Mouse (Mus musculus): ENCODE data around the gene Efemp2. TPM values are rescaled to one million over a fixed set of nuclear protein-coding genes. Genes with fewer than 3 reads are reported as not detected.

Efemp2 gene
- polyA plus RNA-seq, 1 experiment from 2014 or later, result 75.3 TPM

GRCm38 (mm10) chr19:5516906-5517505 is 43.3 kb downstream of the Efemp2 start:
- ATAC-seq (ENCODE audit: low FRiP score), result no peak
- Histone ChIP-seq H3K27me3 (no peaks in the 10 kb centered on the region), H3K4me3 (no peak overlapping the region), H3K36me3 (no peaks in the 10 kb centered on the region), H3K9me3 (replicated peaks) (no peaks in the 10 kb centered on the region), H3K9ac (no peak overlapping the region), H3K4me1 (peaks cover 5% of the 10 kb centered on the region; the same call in 1 of the 2 replicates), H3K4me2 (replicated peaks) (no peak overlapping the region), H3K27ac (no peak overlapping the region)
- WGBS, result 82% methylated on average over 8 of the region's 8 CpGs

- Histone ChIP-seq H3K27ac (no peak overlapping the region), H3K36me3 (no peaks in the 10 kb centered on the region), H3K9me3 (replicated peaks) (no peaks in the 10 kb centered on the region), H3K9ac (no peak overlapping the region), H3K4me3 (no peak overlapping the region), H3K4me2 (replicated peaks) (no peak overlapping the region), H3K27me3 (no peaks in the 10 kb centered on the region), H3K4me1 (no peaks in the 10 kb centered on the region)
- no peak for ATAC-seq (ENCODE audit: low FRiP score)
- WGBS, result 87% methylated on average over 3 of the region's 3 CpGs
Observed at GRCm38 (mm10) chr19:5518721-5519120, 45.0 kb downstream of the Efemp2 start.

DNA sequence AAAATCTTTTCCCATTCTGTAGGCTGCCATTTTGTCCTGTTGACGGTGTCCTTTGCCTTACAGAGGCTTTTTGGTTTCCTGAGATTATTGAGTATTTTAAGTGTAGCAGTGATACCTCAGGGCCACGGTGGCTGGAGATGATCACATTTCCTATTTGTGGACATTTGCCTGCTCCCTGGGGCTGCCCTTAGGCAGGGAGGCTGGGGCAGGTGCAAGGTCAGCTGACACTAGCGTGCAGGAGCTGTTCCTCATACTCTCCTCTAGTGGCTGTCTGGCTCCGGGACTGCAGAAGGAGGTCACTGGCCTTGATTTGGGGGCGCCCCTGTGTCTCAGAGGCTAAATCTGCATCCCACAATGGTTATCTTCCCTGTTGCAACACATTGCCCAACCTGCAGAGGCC is 51.5 kb downstream of the Efemp2 start:
- no peak for ATAC-seq (ENCODE audit: low FRiP score)
- Histone ChIP-seq H3K4me2 (replicated peaks) (no peak overlapping the region), H3K27me3 (peaks cover 5% of the 10 kb centered on the region), H3K4me1 (peaks cover 9% of the 10 kb centered on the region), H3K36me3 (no peaks in the 10 kb centered on the region), H3K9ac (0 out of 2 replicates have a peak overlapping the region, but pooled peaks have one; percentile 1), H3K9me3 (replicated peaks) (no peaks in the 10 kb centered on the region), H3K27ac (no peak overlapping the region), H3K4me3 (no peak overlapping the region)
- WGBS, result 68% methylated on average over 5 of the region's 5 CpGs

DNA sequence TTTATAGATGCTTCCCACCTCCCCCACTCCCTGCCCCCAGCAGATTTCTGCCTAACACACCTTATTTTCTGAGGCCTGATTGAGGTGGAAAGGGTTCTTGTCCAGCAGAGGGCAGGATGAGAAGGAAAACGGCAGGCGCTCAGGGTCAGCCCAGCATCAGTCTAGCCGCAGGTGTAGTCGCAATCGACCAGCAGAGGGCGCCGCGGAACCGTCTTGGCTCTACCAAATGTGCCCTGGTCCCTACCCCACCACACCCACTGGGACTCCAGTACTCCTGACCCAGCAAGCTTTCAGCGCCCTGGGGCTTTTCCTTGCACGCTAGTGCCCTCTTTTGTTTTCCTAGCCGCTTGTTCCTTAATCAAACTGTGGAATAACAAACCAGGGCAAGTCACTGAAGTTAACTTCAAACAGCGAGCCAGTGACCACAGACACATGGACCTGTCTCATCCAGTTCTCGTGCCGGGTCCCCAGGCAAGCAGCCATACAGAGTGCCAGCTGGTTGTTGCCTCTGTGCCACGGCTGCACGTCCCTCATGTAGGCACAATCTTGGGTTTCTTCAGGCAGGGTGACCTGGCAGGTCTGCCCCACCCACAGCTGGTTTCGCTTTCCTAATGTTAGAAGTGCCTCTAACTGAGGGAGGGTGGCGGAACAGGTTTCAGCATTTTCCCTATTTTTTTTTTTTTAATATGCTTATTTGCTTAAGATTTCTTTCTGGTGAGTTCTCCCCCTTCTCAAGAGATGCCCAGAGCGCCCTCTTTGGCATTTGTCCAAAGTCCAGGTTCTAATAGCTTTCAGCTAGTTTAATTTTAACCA is 55.8 kb downstream of the Efemp2 start:
- Histone ChIP-seq H3K27me3 (peaks cover 38% of the 10 kb centered on the region), H3K27ac (no peak overlapping the region), H3K9me3 (replicated peaks) (no peaks in the 10 kb centered on the region), H3K36me3 (no peaks in the 10 kb centered on the region), H3K4me1 (peaks cover 13% of the 10 kb centered on the region), H3K4me2 (replicated peaks) (peak overlapping the region; percentile 36), H3K9ac (no peak overlapping the region), H3K4me3 (peak overlapping the region; percentile 6; the same call in 1 of the 2 replicates)
- WGBS, result 12% methylated on average over 20 of the region's 20 CpGs
- peak; percentile 89 for ATAC-seq (ENCODE audit: low FRiP score)

DNA sequence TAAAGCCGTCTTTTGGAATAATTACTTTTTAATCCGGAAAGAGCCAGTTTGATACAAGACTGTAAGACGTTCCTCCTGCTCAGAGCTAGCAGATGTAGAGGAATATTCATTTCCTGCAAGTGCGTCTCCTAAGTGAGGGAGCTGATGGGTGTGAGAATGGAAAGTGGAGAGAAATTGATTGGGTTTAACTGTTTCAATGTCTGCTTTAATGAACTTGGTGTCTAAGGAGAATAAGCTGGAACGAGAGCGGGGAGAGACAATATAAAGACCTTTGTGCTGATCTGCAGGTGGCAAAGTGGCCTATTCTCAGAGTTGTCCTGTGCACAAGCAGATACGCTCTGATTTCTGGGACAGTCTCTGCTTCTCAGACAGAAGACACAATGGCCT is 56.4 kb downstream of the Efemp2 start:
- no peak overlapping the region for H3K9ac ChIP-seq
- WGBS, result 26% methylated on average over 7 of the region's 7 CpGs
- no peaks in the 10 kb centered on the region for H3K9me3 ChIP-seq (replicated peaks)
- H3K27me3 ChIP-seq, result peaks cover 38% of the 10 kb centered on the region
- no peak overlapping the region for H3K4me3 ChIP-seq
- H3K27ac ChIP-seq, result no peak overlapping the region
- H3K36me3 ChIP-seq, result no peaks in the 10 kb centered on the region
- H3K4me1 ChIP-seq, result peaks cover 13% of the 10 kb centered on the region
- no peak; the same call in 1 of the 2 replicates for ATAC-seq (ENCODE audit: low FRiP score)
- no peak overlapping the region for H3K4me2 ChIP-seq (replicated peaks)

Other genes with a start within 250 kb of the Efemp2 start
- 36.6 and 38.8 TPM in 2 replicates for gene Pacs1, start 200.8 kb upstream of the Efemp2 start, polyA plus RNA-seq (2016; fragmentation: Nextera tagmentation; extraction: Ambion mirVana)
- gene Sf3b2, start 178.5 kb upstream of the Efemp2 start, polyA plus RNA-seq (2016; fragmentation: Nextera tagmentation; extraction: Ambion mirVana), result 363 and 385 TPM in 2 replicates
- gene Gal3st3, start 175.6 kb upstream of the Efemp2 start, polyA plus RNA-seq (2016; fragmentation: Nextera tagmentation; extraction: Ambion mirVana), result 22.6 and 27.6 TPM in 2 replicates
- gene Catsper1, start 138.2 kb upstream of the Efemp2 start, polyA plus RNA-seq (2016; fragmentation: Nextera tagmentation; extraction: Ambion mirVana), result not detected in 2 replicates
- gene Cst6, start 124.4 kb upstream of the Efemp2 start, polyA plus RNA-seq (2016; fragmentation: Nextera tagmentation; extraction: Ambion mirVana), result 3.0 and 3.6 TPM in 2 replicates
- gene Eif1ad, start 107.2 kb upstream of the Efemp2 start, polyA plus RNA-seq (2016; fragmentation: Nextera tagmentation; extraction: Ambion mirVana), result 61.2 and 67.0 TPM in 2 replicates
- 309 and 324 TPM in 2 replicates for gene Banf1, start 106.8 kb upstream of the Efemp2 start, polyA plus RNA-seq (2016; fragmentation: Nextera tagmentation; extraction: Ambion mirVana)
- gene Sart1, start 85.3 kb upstream of the Efemp2 start, polyA plus RNA-seq (2016; fragmentation: Nextera tagmentation; extraction: Ambion mirVana), result 106 and 111 TPM in 2 replicates
- gene Tsga10ip, start 71.4 kb upstream of the Efemp2 start, polyA plus RNA-seq (2016; fragmentation: Nextera tagmentation; extraction: Ambion mirVana), result 0.86 and 0.98 TPM in 2 replicates
- 276 and 280 TPM in 2 replicates for gene Drap1, start 49.0 kb upstream of the Efemp2 start, polyA plus RNA-seq (2016; fragmentation: Nextera tagmentation; extraction: Ambion mirVana)
- gene AI837181, start 48.8 kb upstream of the Efemp2 start, polyA plus RNA-seq (2016; fragmentation: Nextera tagmentation; extraction: Ambion mirVana), result 59.0 and 59.6 TPM in 2 replicates
- not detected in 2 replicates for gene Fosl1, start 26.4 kb upstream of the Efemp2 start, polyA plus RNA-seq (2016; fragmentation: Nextera tagmentation; extraction: Ambion mirVana)
- 10.7 and 11.0 TPM in 2 replicates for gene Ccdc85b, start 16.1 kb upstream of the Efemp2 start, polyA plus RNA-seq (2016; fragmentation: Nextera tagmentation; extraction: Ambion mirVana)
- 133 and 144 TPM in 2 replicates for gene Fibp, start 13.3 kb upstream of the Efemp2 start, polyA plus RNA-seq (2016; fragmentation: Nextera tagmentation; extraction: Ambion mirVana)
- 3.7 and 4.3 TPM in 2 replicates for gene Ctsw, start 5.4 kb upstream of the Efemp2 start, polyA plus RNA-seq (2016; fragmentation: Nextera tagmentation; extraction: Ambion mirVana)
- 43.3 and 45.4 TPM in 2 replicates for gene Mus81, start 14.4 kb downstream of the Efemp2 start, polyA plus RNA-seq (2016; fragmentation: Nextera tagmentation; extraction: Ambion mirVana)
- gene Cfl1, start 16.5 kb downstream of the Efemp2 start, polyA plus RNA-seq (2016; fragmentation: Nextera tagmentation; extraction: Ambion mirVana), result 3,169 and 3,299 TPM in 2 replicates
- 0.23 and 0.56 TPM in 2 replicates for gene 1700020D05Rik, start 29.8 kb downstream of the Efemp2 start, polyA plus RNA-seq (2016; fragmentation: Nextera tagmentation; extraction: Ambion mirVana)
- 38.3 and 42.2 TPM in 2 replicates for gene Snx32, start 36.6 kb downstream of the Efemp2 start, polyA plus RNA-seq (2016; fragmentation: Nextera tagmentation; extraction: Ambion mirVana)
- 0.18 and 0.19 TPM in 2 replicates for gene Ovol1, start 86.7 kb downstream of the Efemp2 start, polyA plus RNA-seq (2016; fragmentation: Nextera tagmentation; extraction: Ambion mirVana)
- gene Ap5b1, start 94.1 kb downstream of the Efemp2 start, polyA plus RNA-seq (2016; fragmentation: Nextera tagmentation; extraction: Ambion mirVana), result 2.6 and 3.2 TPM in 2 replicates
- gene Rnaseh2c, start 127.9 kb downstream of the Efemp2 start, polyA plus RNA-seq (2016; fragmentation: Nextera tagmentation; extraction: Ambion mirVana), result 114 and 126 TPM in 2 replicates
- gene Kat5, start 136.3 kb downstream of the Efemp2 start, polyA plus RNA-seq (2016; fragmentation: Nextera tagmentation; extraction: Ambion mirVana), result 73.2 and 76.5 TPM in 2 replicates
- 38.4 and 41.5 TPM in 2 replicates for gene Rela, start 163.5 kb downstream of the Efemp2 start, polyA plus RNA-seq (2016; fragmentation: Nextera tagmentation; extraction: Ambion mirVana)
- 22.4 and 25.4 TPM in 2 replicates for gene Sipa1, start 189.8 kb downstream of the Efemp2 start, polyA plus RNA-seq (2016; fragmentation: Nextera tagmentation; extraction: Ambion mirVana)
- 21.5 and 23.3 TPM in 2 replicates for gene Map3k11, start 214.8 kb downstream of the Efemp2 start, polyA plus RNA-seq (2016; fragmentation: Nextera tagmentation; extraction: Ambion mirVana)
- gene Pcnx3, start 215.0 kb downstream of the Efemp2 start, polyA plus RNA-seq (2016; fragmentation: Nextera tagmentation; extraction: Ambion mirVana), result 34.6 and 35.0 TPM in 2 replicates
- gene Kcnk7, start 230.4 kb downstream of the Efemp2 start, polyA plus RNA-seq (2016; fragmentation: Nextera tagmentation; extraction: Ambion mirVana), result not detected in 2 replicates

All from hindbrain, embryonic 12.5 days (tissue).